Mouse (Mus musculus): ENCODE data around the gene Fpr2. TPM values are rescaled to one million over a fixed set of nuclear protein-coding genes. Genes with fewer than 3 reads are reported as not detected.
"Not testable (repeated sequence)": the region's sequence is repeated elsewhere in the genome, so short reads cannot be mapped to it uniquely, and the experiment has no call there.

Fpr2 gene
- polyA plus RNA-seq (2015; fragmentation: Nextera tagmentation; extraction: Ambion mirVana) = 3.4 and 3.5 TPM in 2 replicates

GRCm38 (mm10) chr17:17887774-17888248 is at the start of gene Fpr2, which contains the start of gene Fpr3:
Fpr2 (plus strand) TSS chr17:17887824.
Fpr3 (plus strand) TSS chr17:17887852.
- WGBS (ENCODE audit: insufficient replicate concordance) = 30% methylated on average over 1 of the region's 1 CpGs
- Histone ChIP-seq H3K9me3 (replicated peaks) (no peaks in the 10 kb centered on the region), H3K9ac (no peak within 1 kb of the TSS), H3K4me2 (no peak within 1 kb of the TSS), H3K4me1 (replicated peaks) (no peaks in the 10 kb centered on the region), H3K4me3 (replicated peaks) (no peak within 1 kb of the TSS), H3K36me3 (replicated peaks) (no peaks in the 10 kb centered on the region), H3K27me3 (no peaks in the 10 kb centered on the region), H3K27ac (replicated peaks) (no peak within 1 kb of the TSS)
- ATAC-seq (ENCODE audit: insufficient read depth) = no peak

- peak overlapping the region; percentile 64 for H3K4me3 ChIP-seq (replicated peaks)
- H3K4me2 ChIP-seq = peak overlapping the region; percentile 76
- WGBS (ENCODE audit: insufficient replicate concordance) = under 1% methylated on average over 43 of the region's 43 CpGs
- no peaks in the 10 kb centered on the region for H3K27me3 ChIP-seq
- H3K9ac ChIP-seq = peak overlapping the region; percentile 61
- H3K4me1 ChIP-seq (replicated peaks) = peaks cover 25% of the 10 kb centered on the region
- H3K9me3 ChIP-seq (replicated peaks) = no peaks in the 10 kb centered on the region
- ATAC-seq (ENCODE audit: insufficient read depth) = peak; percentile 98
- peak overlapping the region; percentile 57 for H3K27ac ChIP-seq (replicated peaks)
- 0 out of 2 replicates have a peak, but pooled peaks cover 5% of the 10 kb centered on the region for H3K36me3 ChIP-seq (replicated peaks)
Measured at GRCm38 (mm10) chr17:17837919-17838701, 49.5 kb upstream of the Fpr2 start.

GRCm38 (mm10) chr17:17839276-17839675 is 48.3 kb upstream of the Fpr2 start:
- Histone ChIP-seq H3K36me3 (replicated peaks) (0 out of 2 replicates have a peak, but pooled peaks cover 5% of the 10 kb centered on the region), H3K9me3 (replicated peaks) (no peaks in the 10 kb centered on the region), H3K27me3 (no peaks in the 10 kb centered on the region), H3K4me2 (peak overlapping the region; percentile 76; the same call in 1 of the 2 replicates), H3K27ac (replicated peaks) (no peak overlapping the region), H3K4me1 (replicated peaks) (peaks cover 24% of the 10 kb centered on the region), H3K9ac (no peak overlapping the region), H3K4me3 (replicated peaks) (no peak overlapping the region)
- ATAC-seq (ENCODE audit: insufficient read depth) = no peak
- WGBS (ENCODE audit: insufficient replicate concordance) = 82% methylated on average over 2 of the region's 2 CpGs

GRCm38 (mm10) chr17:17840796-17841195 is 46.8 kb upstream of the Fpr2 start:
- no peak overlapping the region for H3K27ac ChIP-seq (replicated peaks)
- no peak overlapping the region for H3K4me3 ChIP-seq (replicated peaks)
- no peaks in the 10 kb centered on the region for H3K27me3 ChIP-seq
- WGBS (ENCODE audit: insufficient replicate concordance) = 77% methylated on average over 7 of the region's 7 CpGs
- no peak overlapping the region for H3K9ac ChIP-seq
- no peak overlapping the region for H3K4me2 ChIP-seq
- peaks cover 22% of the 10 kb centered on the region for H3K4me1 ChIP-seq (replicated peaks)
- no peak for ATAC-seq (ENCODE audit: insufficient read depth)
- H3K36me3 ChIP-seq (replicated peaks) = 0 out of 2 replicates have a peak, but pooled peaks cover 5% of the 10 kb centered on the region
- H3K9me3 ChIP-seq (replicated peaks) = no peaks in the 10 kb centered on the region

- Histone ChIP-seq H3K27me3 (no peaks in the 10 kb centered on the region), H3K9me3 (replicated peaks) (no peaks in the 10 kb centered on the region), H3K4me3 (replicated peaks) (no peak overlapping the region), H3K9ac (no peak overlapping the region), H3K4me1 (replicated peaks) (peaks cover 7% of the 10 kb centered on the region), H3K4me2 (no peak overlapping the region), H3K36me3 (replicated peaks) (0 out of 2 replicates have a peak, but pooled peaks cover 5% of the 10 kb centered on the region), H3K27ac (replicated peaks) (no peak overlapping the region)
- WGBS (ENCODE audit: insufficient replicate concordance) = 65% methylated on average over 27 of the region's 27 CpGs
- 0 out of 2 replicates have a peak, but pooled peaks have one; percentile 20 for ATAC-seq (ENCODE audit: insufficient read depth)
Measured at GRCm38 (mm10) chr17:17843534-17844261, 43.9 kb upstream of the Fpr2 start.

GRCm38 (mm10) chr17:17844606-17845005 is 43.0 kb upstream of the Fpr2 start:
- ATAC-seq (ENCODE audit: insufficient read depth); H3K36me3 ChIP-seq (replicated peaks): not testable (repeated sequence)
- WGBS (ENCODE audit: insufficient replicate concordance) = 47% methylated on average over 3 of the region's 3 CpGs

GRCm38 (mm10) chr17:17845187-17846027 is 42.2 kb upstream of the Fpr2 start:
- no peaks in the 10 kb centered on the region for H3K9me3 ChIP-seq (replicated peaks)
- ATAC-seq (ENCODE audit: insufficient read depth) = no peak
- H3K27me3 ChIP-seq = peaks cover 10% of the 10 kb centered on the region
- 0 out of 2 replicates have a peak, but pooled peaks cover 5% of the 10 kb centered on the region for H3K36me3 ChIP-seq (replicated peaks)
- H3K4me3 ChIP-seq (replicated peaks) = no peak overlapping the region
- H3K4me2 ChIP-seq = no peak overlapping the region
- H3K9ac ChIP-seq = no peak overlapping the region
- H3K27ac ChIP-seq (replicated peaks) = no peak overlapping the region
- peaks cover 7% of the 10 kb centered on the region; the same call in 1 of the 2 replicates for H3K4me1 ChIP-seq (replicated peaks)
- 57% methylated on average over 10 of the region's 10 CpGs for WGBS (ENCODE audit: insufficient replicate concordance)

More at GRCm38 (mm10) chr17:17844606-17845005, 43.0 kb upstream of the Fpr2 start:
- H3K9ac ChIP-seq; H3K4me1 ChIP-seq (replicated peaks); H3K27ac ChIP-seq (replicated peaks); H3K9me3 ChIP-seq (replicated peaks); H3K27me3 ChIP-seq; H3K4me2 ChIP-seq; H3K4me3 ChIP-seq (replicated peaks): not testable (repeated sequence)

- no peak overlapping the region for H3K9ac ChIP-seq
- ATAC-seq (ENCODE audit: insufficient read depth) = peak; percentile 52; the same call in 1 of the 2 replicates
- peaks cover 8% of the 10 kb centered on the region; the same call in 1 of the 2 replicates for H3K4me1 ChIP-seq (replicated peaks)
- H3K27ac ChIP-seq (replicated peaks) = no peak overlapping the region
- H3K9me3 ChIP-seq (replicated peaks) = no peaks in the 10 kb centered on the region
- WGBS (ENCODE audit: insufficient replicate concordance) = 15% methylated on average over 2 of the region's 2 CpGs
- no peaks in the 10 kb centered on the region for H3K36me3 ChIP-seq (replicated peaks)
- no peak overlapping the region for H3K4me3 ChIP-seq (replicated peaks)
- peaks cover 22% of the 10 kb centered on the region for H3K27me3 ChIP-seq
- H3K4me2 ChIP-seq = no peak overlapping the region
Measured at GRCm38 (mm10) chr17:17848988-17849387, 38.6 kb upstream of the Fpr2 start.

- Histone ChIP-seq H3K36me3 (replicated peaks) (no peaks in the 10 kb centered on the region), H3K9ac (no peak overlapping the region), H3K4me3 (replicated peaks) (no peak overlapping the region), H3K27me3 (peaks cover 22% of the 10 kb centered on the region), H3K27ac (replicated peaks) (no peak overlapping the region), H3K4me2 (no peak overlapping the region; the same call in 1 of the 2 replicates), H3K4me1 (replicated peaks) (peaks cover 8% of the 10 kb centered on the region; the same call in 1 of the 2 replicates), H3K9me3 (replicated peaks) (no peaks in the 10 kb centered on the region)
- WGBS (ENCODE audit: insufficient replicate concordance) = 21% methylated on average over 55 of the region's 55 CpGs
- no peak for ATAC-seq (ENCODE audit: insufficient read depth)
Measured at GRCm38 (mm10) chr17:17849906-17850712, 37.5 kb upstream of the Fpr2 start.
